Comparison of ENCODE assay signal across 25 mouse cellular contexts in genomic region chr16:88177364-88177763, GRCm38 (mm10).
DNase-seq lines count a peak whose midpoint lies in the region; ATAC-seq and TF ChIP-seq lines count a peak whose summit lies in the region.
"Had no signal": no experiment of that assay in that cellular context is flagged by ENCODE, and none has a peak within 500 bp of the region (broad histone marks: within the 10 kb centered on the region; RNA-seq: fewer than 3 reads in every experiment).

No protein-coding gene starts in this region.

- no peak overlapping the region for H3K9ac ChIP-seq in hindbrain, postnatal 0 days (replicated peaks; ENCODE audit: low read length)
- no peak overlapping the region for H3K9ac ChIP-seq in hindbrain, embryonic 16.5 days (ENCODE audit: low read depth, low read length)
- no peak overlapping the region for H3K9ac ChIP-seq in midbrain, embryonic 16.5 days (ENCODE audit: low read depth, low read length)
- H3K9ac ChIP-seq: embryonic facial prominence, embryonic 13.5 days; forebrain, embryonic 13.5 days; hindbrain, embryonic 12.5 days; hindbrain, embryonic 15.5 days had no signal

- no peak overlapping the region for H3K4me3 ChIP-seq in hindbrain, postnatal 0 days (ENCODE audit: low read length)
- H3K4me3 ChIP-seq in hindbrain, embryonic 16.5 days (ENCODE audit: low read length): no peak overlapping the region
- H3K4me3 ChIP-seq in midbrain, embryonic 16.5 days (ENCODE audit: low read depth, low read length): no peak overlapping the region
- no peak overlapping the region for H3K4me3 ChIP-seq in thymus, adult 2 months (ENCODE audit: control insufficient read depth, insufficient read depth, low read length)
- H3K4me3 ChIP-seq: embryonic facial prominence, embryonic 10.5 days; embryonic facial prominence, embryonic 13.5 days; erythroblast, embryonic 14.5 days; forebrain, embryonic 13.5 days; hindbrain, embryonic 12.5 days; hindbrain, embryonic 15.5 days had no signal

- WGBS in hindbrain, postnatal 0 days: 46% methylated on average over 3 of the region's 3 CpGs
- WGBS in hindbrain, embryonic 16.5 days: 44% methylated on average over 3 of the region's 3 CpGs
- 30% methylated on average over 3 of the region's 3 CpGs for WGBS in midbrain, embryonic 16.5 days
- 81% methylated on average over 3 of the region's 3 CpGs for WGBS in thymus, adult 2 months

- no peak overlapping the region for H3K27ac ChIP-seq in hindbrain, postnatal 0 days
- H3K27ac ChIP-seq in hindbrain, embryonic 16.5 days (ENCODE audit: low read depth, low read length): no peak overlapping the region
- 0 out of 2 replicates have a peak overlapping the region, but pooled peaks have one; percentile 10 for H3K27ac ChIP-seq in midbrain, embryonic 16.5 days (ENCODE audit: low read length)
- H3K27ac ChIP-seq in thymus, adult 2 months (ENCODE audit: control insufficient read depth, insufficient read depth, low read length): no peak overlapping the region
- H3K27ac ChIP-seq: embryonic facial prominence, embryonic 10.5 days; embryonic facial prominence, embryonic 13.5 days; forebrain, embryonic 13.5 days; hindbrain, embryonic 12.5 days; hindbrain, embryonic 15.5 days had no signal

- TF ChIP-seq POLR2A in brain, embryonic 14.5 days (IDR thresholded peaks at IDR 0.05; ENCODE audit: borderline replicate concordance, extremely low read depth, insufficient read depth, insufficient read length, poor library complexity, severe bottlenecking): no peak
- TF ChIP-seq POLR2A in thymus, adult 2 months (IDR thresholded peaks at IDR 0.05; ENCODE audit: control insufficient read depth, extremely low read depth, insufficient read depth, low read length, poor library complexity): no peak

- H3K9me3 ChIP-seq in hindbrain, postnatal 0 days (ENCODE audit: low read length): no peaks in the 10 kb centered on the region
- H3K9me3 ChIP-seq in hindbrain, embryonic 16.5 days (ENCODE audit: control insufficient read depth, low read length): no peaks in the 10 kb centered on the region
- H3K9me3 ChIP-seq in midbrain, embryonic 16.5 days (replicated peaks; ENCODE audit: control insufficient read depth, low read length, poor library complexity, severe bottlenecking): no peaks in the 10 kb centered on the region
- H3K9me3 ChIP-seq: embryonic facial prominence, embryonic 10.5 days; embryonic facial prominence, embryonic 13.5 days; forebrain, embryonic 13.5 days; hindbrain, embryonic 12.5 days; hindbrain, embryonic 15.5 days had no signal

- no peaks in the 10 kb centered on the region for H3K36me3 ChIP-seq in hindbrain, postnatal 0 days (ENCODE audit: insufficient read depth, low read length)
- no peaks in the 10 kb centered on the region for H3K36me3 ChIP-seq in hindbrain, embryonic 16.5 days (ENCODE audit: control insufficient read depth, insufficient read depth, low read length)
- no peaks in the 10 kb centered on the region for H3K36me3 ChIP-seq in midbrain, embryonic 16.5 days (ENCODE audit: control insufficient read depth, insufficient read depth, low read length)
- H3K36me3 ChIP-seq in thymus, adult 2 months (ENCODE audit: control insufficient read depth, insufficient read depth, low read length): no peaks in the 10 kb centered on the region
- H3K36me3 ChIP-seq: embryonic facial prominence, embryonic 10.5 days; embryonic facial prominence, embryonic 13.5 days; hindbrain, embryonic 12.5 days; hindbrain, embryonic 15.5 days had no signal

- H3K4me2 ChIP-seq in hindbrain, postnatal 0 days (ENCODE audit: low read depth, low read length): no peak overlapping the region
- no peak overlapping the region for H3K4me2 ChIP-seq in hindbrain, embryonic 16.5 days (ENCODE audit: low read length)
- no peak overlapping the region for H3K4me2 ChIP-seq in midbrain, embryonic 16.5 days (ENCODE audit: low read length)
- H3K4me2 ChIP-seq: embryonic facial prominence, embryonic 13.5 days; forebrain, embryonic 13.5 days; heart, embryonic 11.5 days; hindbrain, embryonic 12.5 days; hindbrain, embryonic 15.5 days had no signal

- peak; percentile 2 for DNase-seq in embryo, embryonic 11 days
- no peak for DNase-seq in embryo, embryonic 10.5 days (ENCODE audit: low spot score)
- DNase-seq in hindbrain, postnatal 0 days (ENCODE audit: low spot score): peak; percentile 23
- DNase-seq in brain, embryonic 14.5 days (ENCODE audit: low read depth): peak; percentile 76
- no peak for DNase-seq in gastrocnemius, postnatal 4 days (ENCODE audit: low spot score in 2 of 2)
- no peak for DNase-seq in thymus, adult 2 months
- DNase-seq: adrenal gland, adult 8-10 months; adrenal gland, postnatal 25 days; cerebellum, adult 18-20 months; cerebellum, adult 9-10 months; cerebellum, postnatal 14 days; gastrocnemius, postnatal 10 days; gastrocnemius, postnatal 36 days; heart, adult 11 months had no signal

- no peaks in the 10 kb centered on the region for H3K4me1 ChIP-seq in hindbrain, postnatal 0 days (ENCODE audit: insufficient read depth, low read length)
- H3K4me1 ChIP-seq in hindbrain, embryonic 16.5 days (ENCODE audit: control insufficient read depth, insufficient read depth, low read depth, low read length): no peaks in the 10 kb centered on the region
- 0 out of 2 replicates have a peak, but pooled peaks cover 2% of the 10 kb centered on the region for H3K4me1 ChIP-seq in midbrain, embryonic 16.5 days (ENCODE audit: control insufficient read depth, insufficient read depth, low read length)
- H3K4me1 ChIP-seq in thymus, adult 2 months (replicated peaks; ENCODE audit: control insufficient read depth, insufficient read depth, low read length): no peaks in the 10 kb centered on the region
- H3K4me1 ChIP-seq: embryonic facial prominence, embryonic 10.5 days; embryonic facial prominence, embryonic 13.5 days had no signal

- ATAC-seq in hindbrain, postnatal 0 days: no peak
- ATAC-seq in hindbrain, embryonic 16.5 days: no peak
- ATAC-seq in midbrain, embryonic 16.5 days: peak; percentile 74
- ATAC-seq: activated CD4-positive, CD25-positive, alpha-beta regulatory T cell, adult 4 months; forebrain, embryonic 13.5 days; inflammation-experienced regulatory T-cells, adult 6 months had no signal

- H3K27me3 ChIP-seq in hindbrain, postnatal 0 days (ENCODE audit: insufficient read depth, low read length): no peaks in the 10 kb centered on the region
- no peaks in the 10 kb centered on the region for H3K27me3 ChIP-seq in hindbrain, embryonic 16.5 days (replicated peaks; ENCODE audit: control insufficient read depth, insufficient read depth, low read length)
- no peaks in the 10 kb centered on the region for H3K27me3 ChIP-seq in midbrain, embryonic 16.5 days (ENCODE audit: control insufficient read depth, insufficient read depth, low read depth, low read length)
- no peaks in the 10 kb centered on the region for H3K27me3 ChIP-seq in thymus, adult 2 months (ENCODE audit: control insufficient read depth, insufficient read depth, low read length)
- H3K27me3 ChIP-seq: embryonic facial prominence, embryonic 13.5 days; forebrain, embryonic 13.5 days; hindbrain, embryonic 12.5 days; hindbrain, embryonic 15.5 days had no signal

- TF ChIP-seq CTCF in hindbrain, postnatal 0 days (IDR thresholded peaks at IDR 0.05; ENCODE audit: low read depth): no peak
- TF ChIP-seq CTCF in brain, embryonic 14.5 days (IDR thresholded peaks at IDR 0.05; ENCODE audit: borderline replicate concordance, extremely low read depth, insufficient read depth, insufficient read length): no peak
- no peak for TF ChIP-seq CTCF in thymus, adult 2 months (IDR thresholded peaks at IDR 0.05; ENCODE audit: borderline replicate concordance, control insufficient read depth, extremely low read depth, insufficient read depth, low read length, poor library complexity)

Comparison
In these comparisons a context has a peak if more than half of its experiments do, and no peak if none do; other contexts are left out.
1. DNase-seq: peak in embryo, embryonic 11 days (single experiment), hindbrain, postnatal 0 days (single experiment) and brain, embryonic 14.5 days (single experiment); none in embryo, embryonic 10.5 days (single experiment), gastrocnemius, postnatal 4 days (0 of 2) and thymus, adult 2 months (single experiment).